Mouse (Mus musculus) kidney, postnatal 0 days (tissue): ENCODE data around the gene Kcnk3. TPM values are rescaled to one million over a fixed set of nuclear protein-coding genes. Genes with fewer than 3 reads are reported as not detected.

Source experiments
- ATAC-seq: fragments of 200-750 bp; cut with Nextera tagmentation; replicated peaks from 2 replicates; pipeline ENCODE4 v1.8.0; 2017; ENCODE audit warnings: low read depth, moderate number of reproducible peaks, moderate TSS enrichment, moderate library complexity; ENCODE audit not compliant: low FRiP score
- DNase-seq: peaks from one replicate; pipeline ENCODE4 v3.0.0-alpha.2; 2016; ENCODE audit warnings: low spot score
- H3K27ac ChIP-seq: fragments of 300-500 bp; sonication (generic); 2 replicates; pipeline ENCODE4 v1.5.1; 2014; ENCODE audit warnings: mild to moderate bottlenecking
- H3K27me3 ChIP-seq: fragments of 300-500 bp; sonication (generic); 2 replicates; pipeline ENCODE4 v1.6.1; 2014; ENCODE audit warnings: low read length, mixed read lengths; ENCODE audit not compliant: insufficient read depth
- H3K36me3 ChIP-seq: fragments of 300-500 bp; sonication (generic); 2 replicates; pipeline ENCODE4 v1.6.1; 2014; ENCODE audit warnings: low read length, mixed read lengths; ENCODE audit not compliant: insufficient read depth
- H3K4me1 ChIP-seq: fragments of 300-500 bp; sonication (generic); replicated peaks from 2 replicates; pipeline ENCODE4 v1.6.1; 2014; ENCODE audit warnings: antibody characterized with exemption, low read length, mixed read lengths; ENCODE audit not compliant: insufficient read depth
- H3K4me2 ChIP-seq: fragments of 300-500 bp; sonication (generic); 2 replicates; pipeline ENCODE4 v1.6.1; 2014; ENCODE audit warnings: mild to moderate bottlenecking, low read length, moderate library complexity, mixed read lengths
- H3K4me3 ChIP-seq: fragments of 300-500 bp; sonication (generic); replicated peaks from 2 replicates; pipeline ENCODE4 v1.5.1; 2014; ENCODE audit warnings: low read depth, low read length
- H3K9ac ChIP-seq: fragments of 300-500 bp; sonication (generic); 2 replicates; pipeline ENCODE4 v1.6.1; 2014; ENCODE audit warnings: low read depth, low read length
- H3K9me3 ChIP-seq: fragments of 300-500 bp; sonication (generic); replicated peaks from 2 replicates; pipeline ENCODE4 v1.6.1; 2016; ENCODE audit warnings: low read length, inconsistent platforms, mixed read lengths
- CTCF ChIP-seq: IDR thresholded peaks from 2 replicates; pipeline ENCODE4 v1.5.1; 2016; ENCODE audit warnings: antibody characterized with exemption, low read depth, mild to moderate bottlenecking, moderate library complexity
- WGBS: fragments of 180-500 bp; shearing (Covaris S2); extraction: QIAGEN DNeasy Blood & Tissue Kit; methylation state at CpG from one replicate; pipeline ENCODE4 v1.1.7; 2014; 5-methylcytosine and 5-hydroxymethylcytosine counted together
- microRNA-seq: library from miRNA; unstranded; fragments of <30 nt; microRNA quantifications from one replicate; pipeline ENCODE4, GENCODE M21; 2016
- polyA plus RNA-seq: library from polyadenylated mRNA; unstranded; fragments of >200 nt; fragmentation: Nextera tagmentation; extraction: Ambion mirVana; gene quantifications from 2 replicates; pipeline ENCODE4 v1.2.1, GENCODE M21; 2015

Gene Kcnk3
- polyA plus RNA-seq, 1 experiment from 2014 or later, result 2.0 TPM

DNA sequence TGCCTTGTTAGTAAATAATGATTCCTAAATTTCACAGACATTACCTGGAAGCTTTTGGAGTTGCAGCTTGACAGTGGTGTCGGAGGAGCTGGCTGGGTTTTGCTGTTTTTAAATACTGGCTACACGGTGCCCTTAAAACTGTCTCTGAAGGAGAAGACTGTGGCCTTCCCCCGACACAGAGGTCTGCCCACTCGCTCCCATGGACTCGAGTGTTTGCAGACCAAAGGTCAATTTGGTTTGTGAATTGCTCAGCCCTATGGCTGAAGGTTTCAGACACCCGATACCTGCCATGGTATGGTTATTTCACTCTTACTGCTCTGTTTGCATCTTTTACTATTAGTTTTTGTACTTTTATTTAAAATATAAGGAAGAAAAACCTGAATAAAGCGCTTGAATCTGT, 86.0 kb downstream of the Kcnk3 start:
- H3K4me3 ChIP-seq, result no peak overlapping the region
- H3K36me3 ChIP-seq, result peaks cover 27% of the 10 kb centered on the region
- DNase-seq (no peak), ATAC-seq (no peak)
- H3K27ac ChIP-seq, result no peak overlapping the region
- 66% methylated on average over 7 of the region's 7 CpGs for WGBS
- no peak overlapping the region for H3K9ac ChIP-seq
- H3K27me3 ChIP-seq, result no peaks in the 10 kb centered on the region
- no peak overlapping the region for H3K4me2 ChIP-seq
- no peak for TF ChIP-seq CTCF
- no peaks in the 10 kb centered on the region for H3K9me3 ChIP-seq
- no peaks in the 10 kb centered on the region for H3K4me1 ChIP-seq

Small RNA genes within 50 kb of the gene (microRNA-seq; reads per million reads assigned to microRNA genes)
- gene Mir5625, result not detected

Other genes starting within 250 kb of the Kcnk3 start
- gene Otof, start 126.2 kb upstream of the Kcnk3 start, polyA plus RNA-seq, result 0.04 and 0.09 TPM in 2 replicates
- gene 1700001C02Rik, start 122.1 kb upstream of the Kcnk3 start, polyA plus RNA-seq, result not detected in 2 replicates
- not detected in 2 replicates for gene Cib4, start 42.3 kb upstream of the Kcnk3 start, polyA plus RNA-seq
- 24.8 and 26.7 TPM in 2 replicates for gene Slc35f6, start 59.8 kb downstream of the Kcnk3 start, polyA plus RNA-seq
- gene Cenpa, start 78.6 kb downstream of the Kcnk3 start, polyA plus RNA-seq, result 171 and 175 TPM in 2 replicates
- gene Dpysl5, start 123.4 kb downstream of the Kcnk3 start, polyA plus RNA-seq, result 1.7 and 2.1 TPM in 2 replicates
- gene Mapre3, start 226.5 kb downstream of the Kcnk3 start, polyA plus RNA-seq, result 20.6 and 23.0 TPM in 2 replicates